Mouse (Mus musculus) ES-E14 (cell line): Measurements from ENCODE around the gene Acr. TPM values are rescaled to one million over a fixed set of nuclear protein-coding genes. Genes with fewer than 3 reads are reported as not detected.
A peak's percentile ranks its signal among the peaks of the same experiment; 100 is the strongest.

Experiments
- DNase-seq: peaks from one replicate; pipeline ENCODE4 v3.0.0-alpha.2; 2013; ENCODE audit warnings: low read depth, low spot score
- H3K27ac ChIP-seq: 2 replicates; pipeline ENCODE4 v1.5.1; 2012; ENCODE audit warnings: low read depth, mild to moderate bottlenecking, low read length, moderate library complexity, mixed read lengths; ENCODE audit not compliant: poor library complexity, insufficient read depth, severe bottlenecking
- H3K36me3 ChIP-seq: 2 replicates; pipeline ENCODE4 v1.6.1; 2012; ENCODE audit warnings: mild to moderate bottlenecking, low read length, moderate library complexity, mixed read lengths; ENCODE audit not compliant: control insufficient read depth, poor library complexity, insufficient read depth, severe bottlenecking
- H3K4me1 ChIP-seq, 2 experiments: fragments of 150-350 bp in 1 of 2; sonication (generic) in 1 of 2; 2 replicates each; pipeline ENCODE4 v1.6.1; 2012; ENCODE audit warnings: low read length in 2 of 2, mild to moderate bottlenecking in 1 of 2, mixed read lengths in 1 of 2; ENCODE audit not compliant: control insufficient read depth in 2 of 2, insufficient read depth in 2 of 2, poor library complexity in 1 of 2
- H3K4me3 ChIP-seq, 2 experiments: fragments of 150-350 bp in 1 of 2; sonication (generic) in 1 of 2; 2 replicates each; pipeline ENCODE4 v1.5.1; 2012; ENCODE audit warnings: low read length in 2 of 2, low read depth in 1 of 2, mild to moderate bottlenecking in 1 of 2, mixed read lengths in 1 of 2; ENCODE audit not compliant: insufficient read depth in 1 of 2, poor library complexity in 1 of 2, severe bottlenecking in 1 of 2
- H3K9ac ChIP-seq: 2 replicates; pipeline ENCODE4 v1.6.1; 2012; ENCODE audit warnings: low read depth, mild to moderate bottlenecking, low read length, mixed read lengths; ENCODE audit not compliant: poor library complexity, insufficient read depth, severe bottlenecking
- H3K9me3 ChIP-seq: fragments of 150-350 bp; sonication (generic); 2 replicates; pipeline ENCODE4 v1.6.1; 2012; ENCODE audit warnings: low read depth, mild to moderate bottlenecking, low read length; ENCODE audit not compliant: control insufficient read depth, insufficient read depth
- CHD2 ChIP-seq: IDR thresholded peaks from 2 replicates; pipeline ENCODE4 v1.6.1; 2014; ENCODE audit warnings: mild to moderate bottlenecking, low read depth, low read length, inconsistent platforms
- HCFC1 ChIP-seq: IDR thresholded peaks from 2 replicates; pipeline ENCODE4 v1.6.1; 2012; ENCODE audit warnings: low read length, inconsistent platforms, borderline replicate concordance; ENCODE audit not compliant: insufficient read depth
- MAFK ChIP-seq: IDR thresholded peaks from 2 replicates; pipeline ENCODE4 v1.6.1; 2014; ENCODE audit warnings: mild to moderate bottlenecking, low read depth, low read length, inconsistent platforms; ENCODE audit not compliant: insufficient read depth
- ZC3H11A ChIP-seq: IDR thresholded peaks from 2 replicates; pipeline ENCODE4 v1.6.1; 2012; ENCODE audit warnings: low read depth, mild to moderate bottlenecking, inconsistent platforms, low read length, borderline replicate concordance
- ZNF384 ChIP-seq: IDR thresholded peaks from 2 replicates; pipeline ENCODE4 v1.6.1; 2012; ENCODE audit warnings: low read depth, low read length, inconsistent platforms
- in situ Hi-C, 2 experiments: fragments of 600-800 bp; cut with MboI; formaldehyde crosslinking; loops; one replicate each; pipeline ENCODE4 v1.15.1; 2025; ENCODE audit warnings: low sequenced_read_pairs in 2 of 2, inconsistent platforms in 1 of 2; ENCODE audit not compliant: unreplicated experiment in 2 of 2
- total RNA-seq: library from RNA; depleted of rRNA; stranded (reverse); fragments of 300-350 nt; gene quantifications from 2 replicates; pipeline ENCODE4 v1.2.3, GENCODE M21; 2012; rRNA removed

Gene Acr
- total RNA-seq, 1 experiment = not detected

GRCm38 (mm10) chr15:89607888-89608287 is 39.8 kb downstream of the Acr start:
- H3K36me3 ChIP-seq = no peaks in the 10 kb centered on the region
- H3K9me3 ChIP-seq = no peaks in the 10 kb centered on the region
- no peak overlapping the region for H3K9ac ChIP-seq
- H3K27ac ChIP-seq = no peak overlapping the region
- no peak overlapping the region for H3K4me3 ChIP-seq
- in situ Hi-C loops = no loop called here
- no peak for DNase-seq
- TF ChIP-seq HCFC1 (no peak), MAFK (no peak), CHD2 (no peak), ZNF384 (no peak), ZC3H11A (no peak)
- no peaks in the 10 kb centered on the region for H3K4me1 ChIP-seq

- no peak overlapping the region for H3K9ac ChIP-seq
- H3K36me3 ChIP-seq = no peaks in the 10 kb centered on the region
- H3K27ac ChIP-seq = no peak overlapping the region
- peak; percentile 58 for DNase-seq
- H3K9me3 ChIP-seq = no peaks in the 10 kb centered on the region
- TF ChIP-seq HCFC1 (peak; percentile 14; the same call in 1 of the 2 replicates), ZC3H11A (peak; percentile 33; the same call in 1 of the 2 replicates), ZNF384 (no peak)
- in situ Hi-C loops = no loop called here
- H3K4me3 ChIP-seq = no peak overlapping the region
- no peaks in the 10 kb centered on the region for H3K4me1 ChIP-seq
Measured at GRCm38 (mm10) chr15:89622312-89622958, 54.3 kb downstream of the Acr start.

- Histone ChIP-seq H3K4me3 (no peak overlapping the region), H3K9me3 (no peaks in the 10 kb centered on the region), H3K4me1 (no peaks in the 10 kb centered on the region), H3K9ac (no peak overlapping the region), H3K36me3 (no peaks in the 10 kb centered on the region), H3K27ac (no peak overlapping the region)
- DNase-seq = no peak
- TF ChIP-seq ZNF384 = no peak
- TF ChIP-seq HCFC1 = no peak
- TF ChIP-seq ZC3H11A = no peak
- no peak for TF ChIP-seq CHD2
- in situ Hi-C loops = no loop called here
Measured at GRCm38 (mm10) chr15:89622959-89623625, 55.0 kb downstream of the Acr start.

- Histone ChIP-seq H3K9me3 (no peaks in the 10 kb centered on the region), H3K27ac (no peak overlapping the region), H3K9ac (no peak overlapping the region), H3K4me1 (no peaks in the 10 kb centered on the region), H3K4me3 (no peak overlapping the region), H3K36me3 (no peaks in the 10 kb centered on the region)
- in situ Hi-C loops = no loop called here
- peak; percentile 16; the same call in 1 of the 2 replicates for TF ChIP-seq ZNF384
- TF ChIP-seq ZC3H11A = peak; percentile 83; the same call in 1 of the 2 replicates
- TF ChIP-seq CHD2 = no peak
- DNase-seq = peak; percentile 77
Measured at GRCm38 (mm10) chr15:89623626-89623959, 55.5 kb downstream of the Acr start.

Other genes with a start within 250 kb of the Acr start
- 4.6 and 7.8 TPM in 2 replicates for gene Adm2, start 245.6 kb upstream of the Acr start, total RNA-seq
- gene Miox, start 233.9 kb upstream of the Acr start, total RNA-seq = 0.54 TPM in 1 of 2 replicates, not detected in the other
- gene Lmf2, start 212.7 kb upstream of the Acr start, total RNA-seq = 44.8 and 45.3 TPM in 2 replicates
- gene Ncaph2, start 212.6 kb upstream of the Acr start, total RNA-seq = 205 and 274 TPM in 2 replicates
- gene Sco2, start 194.5 kb upstream of the Acr start, total RNA-seq = 46.4 and 50.8 TPM in 2 replicates
- 0.94 and 1.1 TPM in 2 replicates for gene Tymp, start 191.3 kb upstream of the Acr start, total RNA-seq
- gene Odf3b, start 189.0 kb upstream of the Acr start, total RNA-seq = 0.37 TPM in 1 of 2 replicates, not detected in the other
- gene Klhdc7b, start 183.4 kb upstream of the Acr start, total RNA-seq = 0.11 and 0.13 TPM in 2 replicates
- 4.5 and 12.4 TPM in 2 replicates for gene Syce3, start 157.8 kb upstream of the Acr start, total RNA-seq
- gene Cpt1b, start 142.5 kb upstream of the Acr start, total RNA-seq = 2.7 and 5.9 TPM in 2 replicates
- gene C730034F03Rik, start 138.7 kb upstream of the Acr start, total RNA-seq = 1.5 and 2.0 TPM in 2 replicates
- 0.36 TPM in 1 of 2 replicates, not detected in the other for gene Gm44502, start 138.6 kb upstream of the Acr start, total RNA-seq
- 29.0 and 42.6 TPM in 2 replicates for gene Chkb, start 138.4 kb upstream of the Acr start, total RNA-seq
- gene Mapk8ip2, start 114.4 kb upstream of the Acr start, total RNA-seq = 4.6 and 7.8 TPM in 2 replicates
- 11.7 and 15.2 TPM in 2 replicates for gene Arsa, start 90.9 kb upstream of the Acr start, total RNA-seq
- 6.4 and 6.7 TPM in 2 replicates for gene Shank3, start 68.7 kb upstream of the Acr start, total RNA-seq
- gene Rabl2, start 23.6 kb downstream of the Acr start, total RNA-seq = 4.1 and 8.3 TPM in 2 replicates